Mouse (Mus musculus) kidney, embryonic 15.5 days (tissue): ENCODE measurements around the gene Gm3435. TPM values are rescaled to one million over a fixed set of nuclear protein-coding genes. Genes with fewer than 3 reads are reported as not detected.

ENCODE experiments used
- polyA plus RNA-seq: library from polyadenylated mRNA; unstranded; fragments of >200 nt; fragmentation: Nextera tagmentation; extraction: Ambion mirVana; gene quantifications from 2 replicates; pipeline ENCODE4 v1.2.1, GENCODE M21; 2015

Gm3435 gene
- polyA plus RNA-seq, 1 experiment from 2014 or later = 8.4 TPM

Other genes with a start within 250 kb of the Gm3435 start
- 6.8 and 7.4 TPM in 2 replicates for gene Wdr27, start 67.0 kb upstream of the Gm3435 start, polyA plus RNA-seq
- gene 1600012H06Rik, start 67.0 kb upstream of the Gm3435 start, polyA plus RNA-seq = 34.4 and 34.7 TPM in 2 replicates
- gene Phf10, start 48.9 kb upstream of the Gm3435 start, polyA plus RNA-seq = 26.0 and 26.9 TPM in 2 replicates
- 8.3 and 9.1 TPM in 2 replicates for gene 9030025P20Rik, start 31.7 kb upstream of the Gm3435 start, polyA plus RNA-seq
- 0.69 TPM in 1 of 2 replicates, not detected in the other for gene Gm3417, start 31.4 kb upstream of the Gm3435 start, polyA plus RNA-seq
- gene Ermard, start 31.0 kb downstream of the Gm3435 start, polyA plus RNA-seq = 84.1 and 89.2 TPM in 2 replicates
- 0.64 TPM in 1 of 2 replicates, not detected in the other for gene Tcte3, start 31.3 kb downstream of the Gm3435 start, polyA plus RNA-seq
- gene Gm3448, start 31.4 kb downstream of the Gm3435 start, polyA plus RNA-seq = 4.0 and 4.1 TPM in 2 replicates